Mouse (Mus musculus) gastrocnemius, postnatal 4 days (tissue): ENCODE results near the gene Meltf. TPM values are rescaled to one million over a fixed set of nuclear protein-coding genes. Genes with fewer than 3 reads are reported as not detected.

Source experiments
- DNase-seq, 2 experiments: peaks; one replicate each; pipeline ENCODE4 v3.0.0; 2021 to 2022; ENCODE audit warnings: low spot score in 2 of 2, mixed read lengths in 2 of 2
- long read RNA-seq, 2 experiments: library from polyadenylated mRNA; stranded (forward); transcript quantifications; one replicate each; pipeline ENCODE4 v2.0.0; 2021
- total RNA-seq, 2 experiments: library from RNA; stranded (reverse); gene quantifications; 2 replicates each; pipeline ENCODE4 v1.2.3; 2021

Gene Meltf
- under 1 TPM in 1 of 2 experiments, not detected in 1; 0.08 TPM for total RNA-seq
- long read RNA-seq, experiment 1, result 0 reads
- long read RNA-seq, experiment 2, result 0 reads

DNA sequence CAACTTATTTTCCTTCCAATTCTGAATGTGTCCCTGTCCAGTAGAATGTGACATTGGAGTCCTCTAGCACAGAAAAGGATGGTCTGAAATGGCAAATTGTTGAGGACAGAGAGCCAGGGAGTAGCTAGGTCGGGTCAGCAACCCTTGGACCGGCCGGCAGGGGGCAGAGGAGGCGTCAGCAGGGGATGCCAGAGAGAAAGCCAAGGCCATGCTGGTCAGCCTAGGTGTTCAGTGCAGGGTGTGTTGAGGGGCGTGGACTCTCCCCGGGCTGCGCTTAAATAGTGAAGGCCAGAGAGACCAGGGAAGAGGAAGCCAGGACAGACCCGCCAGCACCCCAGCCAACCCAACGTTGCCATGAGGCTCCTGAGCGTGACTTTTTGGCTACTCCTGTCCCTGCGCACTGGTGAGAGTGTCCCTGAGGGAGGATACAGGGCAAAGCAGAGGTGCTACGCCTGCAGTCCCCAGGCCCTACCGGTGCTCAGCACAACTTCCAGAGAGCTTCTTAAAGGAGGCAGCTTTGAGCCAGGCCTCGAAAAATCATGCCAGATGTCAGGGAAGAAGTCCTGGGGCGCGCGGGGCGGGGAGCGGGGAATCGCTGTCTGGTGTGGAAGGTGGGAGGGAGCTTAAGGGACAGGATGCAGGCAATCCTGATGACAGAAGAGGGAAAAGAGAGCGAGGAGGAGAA lies at the start of gene Meltf:
Gene Meltf (plus strand): TSS at position 238 of the 685 bp plus-strand sequence.
- DNase-seq, result peak; percentile 66 to 79

DNA sequence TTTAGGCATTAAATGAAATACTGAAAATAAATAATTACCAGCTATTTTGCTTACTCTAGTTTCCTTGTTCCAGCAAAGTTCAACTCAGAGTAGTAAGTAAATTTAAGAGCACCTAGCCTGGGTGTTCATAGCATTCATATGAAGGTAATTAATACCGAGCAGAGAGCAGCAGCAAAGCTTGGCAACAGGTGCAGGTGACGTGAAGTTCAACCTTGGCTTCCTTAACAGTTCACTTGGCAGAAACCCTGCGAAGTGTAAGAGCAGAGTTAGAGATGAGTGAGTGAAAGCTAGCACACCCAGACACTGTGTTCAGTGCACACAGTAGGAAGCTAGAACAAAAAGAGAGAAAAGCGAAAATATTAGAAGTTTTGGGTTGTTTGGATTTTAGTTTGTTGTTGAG lies 47.9 kb upstream of the Meltf start:
- no peak for DNase-seq

DNA sequence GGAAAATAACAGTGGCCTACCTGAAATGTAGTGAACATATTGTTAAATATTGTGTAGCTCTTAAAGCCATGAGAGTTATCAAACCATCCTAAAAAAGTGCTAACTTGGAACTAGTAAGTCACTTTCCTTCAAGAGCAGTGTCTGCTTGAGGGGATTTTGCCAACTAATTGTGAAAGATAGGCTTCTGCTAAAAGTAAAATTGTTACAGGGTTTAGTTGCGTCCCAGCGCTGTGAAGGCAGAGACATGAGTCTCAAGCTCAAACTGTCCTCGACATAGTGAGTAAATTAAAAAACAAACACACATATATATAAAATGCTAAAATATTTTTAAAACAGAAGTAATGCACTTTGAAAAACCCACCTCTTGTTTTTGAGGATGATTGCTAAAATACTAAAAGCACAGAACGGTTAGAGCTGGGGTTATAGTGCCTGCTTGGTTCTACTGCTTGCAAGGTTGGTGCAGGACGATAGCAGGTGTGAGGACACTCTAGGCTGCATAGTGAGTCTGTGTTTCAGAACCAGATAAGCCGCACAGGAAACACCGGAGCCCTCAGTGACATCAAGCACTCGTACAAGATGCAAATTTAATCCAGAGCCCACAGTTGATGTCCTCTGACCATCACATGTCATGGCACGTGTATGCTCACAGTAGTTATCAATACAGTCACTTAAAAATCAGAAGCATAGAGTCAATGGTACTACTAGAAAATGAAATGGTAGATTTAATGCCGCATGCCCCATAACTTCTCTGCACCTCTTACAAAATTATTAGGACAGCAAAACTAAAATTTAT lies 45.8 kb upstream of the Meltf start:
- DNase-seq, result no peak

DNA sequence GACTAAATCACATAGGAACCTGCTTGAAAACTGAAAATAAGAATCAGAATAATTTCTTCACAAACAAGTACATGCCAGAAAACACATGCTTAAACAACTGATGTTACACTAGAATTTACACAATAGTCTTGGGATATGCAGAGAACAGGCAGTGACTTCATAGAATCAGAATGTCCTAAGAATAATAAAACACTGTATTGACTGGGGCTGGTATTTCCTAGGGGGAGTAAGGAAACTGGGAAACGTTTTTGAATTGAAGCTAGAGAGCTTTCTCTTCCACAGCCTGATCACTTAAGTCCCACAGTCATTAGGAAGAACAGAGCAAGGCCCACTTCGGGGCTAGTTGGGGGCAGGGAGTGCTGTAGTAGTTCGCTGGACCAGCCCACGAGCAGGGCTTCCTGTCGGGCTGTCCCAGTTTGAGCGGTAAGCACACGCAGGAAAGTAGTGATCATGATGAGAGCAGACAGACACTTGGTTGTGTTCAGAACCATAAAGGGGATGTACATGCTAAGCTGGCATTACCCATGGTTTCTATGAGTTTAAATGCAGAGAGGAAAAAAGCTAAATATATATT lies 44.5 kb upstream of the Meltf start:
- DNase-seq, result peak in 1 of 2 experiments; percentile 12

DNA sequence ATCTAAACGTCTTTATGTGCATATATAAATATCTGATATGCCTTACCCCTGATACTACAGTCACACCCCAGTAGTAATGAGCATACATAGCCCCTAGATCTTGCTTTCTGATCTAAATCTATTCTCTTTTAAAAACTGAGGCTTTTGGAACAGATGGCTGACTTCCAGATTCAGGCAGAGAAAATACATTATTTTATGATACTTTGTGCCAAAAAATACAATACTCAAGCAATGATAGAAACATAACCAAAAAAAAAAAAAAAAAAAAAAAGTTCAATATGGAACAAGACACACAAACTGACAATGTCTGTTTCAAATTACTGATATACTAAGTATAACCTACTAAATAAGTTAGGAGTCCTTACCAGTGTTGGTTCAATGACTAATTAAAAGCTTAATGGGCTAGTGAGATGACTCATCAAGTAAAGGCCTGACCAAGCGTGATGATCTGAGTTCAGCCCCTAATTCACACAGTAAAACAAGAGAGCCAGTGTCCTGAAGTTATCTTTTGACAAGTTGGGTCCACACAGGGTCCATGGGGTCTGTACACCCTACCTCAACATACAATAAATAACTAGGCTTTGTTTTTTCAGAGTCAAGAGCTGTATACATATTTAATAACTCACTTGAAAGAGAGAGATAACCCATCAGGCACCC lies 43.8 kb upstream of the Meltf start:
- no peak for DNase-seq

DNA sequence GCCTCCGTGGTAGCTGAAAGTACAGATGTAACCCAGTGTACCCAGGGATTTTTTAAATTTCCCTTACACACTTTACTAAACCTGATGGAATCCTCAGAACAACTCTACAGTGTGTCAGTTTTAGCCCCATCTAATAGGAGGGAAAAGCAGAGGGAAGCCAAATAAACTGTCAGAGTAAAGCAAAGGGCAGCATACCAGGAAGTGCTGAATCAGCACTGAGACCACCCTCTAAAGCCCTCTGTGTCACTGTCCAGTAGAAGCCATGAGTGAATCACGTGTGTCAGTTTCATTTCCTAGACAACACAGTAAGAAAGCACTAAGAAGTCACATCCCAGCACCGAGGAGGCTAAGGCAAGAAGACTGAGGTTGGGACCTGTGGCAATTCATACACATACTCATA lies 41.2 kb upstream of the Meltf start:
- no peak for DNase-seq

DNA sequence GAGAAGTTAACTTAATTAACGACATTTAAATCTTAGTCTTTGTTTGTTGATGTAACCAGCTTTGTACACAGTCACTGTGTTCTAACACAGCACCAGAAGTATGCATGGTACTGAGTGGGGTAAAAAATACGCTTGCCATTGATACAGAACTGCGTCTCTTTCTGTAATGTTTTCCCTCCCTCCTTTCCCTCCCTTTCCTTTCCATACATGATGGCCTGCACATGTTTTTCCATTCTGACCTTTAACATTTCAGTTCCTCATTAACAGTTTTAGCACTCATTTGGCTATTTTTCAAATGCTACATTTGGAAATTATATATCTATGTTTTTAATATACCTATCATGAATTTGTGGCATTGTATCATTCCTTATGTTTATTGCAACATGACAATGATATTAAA lies 34.4 kb upstream of the Meltf start:
- DNase-seq, result no peak

DNA sequence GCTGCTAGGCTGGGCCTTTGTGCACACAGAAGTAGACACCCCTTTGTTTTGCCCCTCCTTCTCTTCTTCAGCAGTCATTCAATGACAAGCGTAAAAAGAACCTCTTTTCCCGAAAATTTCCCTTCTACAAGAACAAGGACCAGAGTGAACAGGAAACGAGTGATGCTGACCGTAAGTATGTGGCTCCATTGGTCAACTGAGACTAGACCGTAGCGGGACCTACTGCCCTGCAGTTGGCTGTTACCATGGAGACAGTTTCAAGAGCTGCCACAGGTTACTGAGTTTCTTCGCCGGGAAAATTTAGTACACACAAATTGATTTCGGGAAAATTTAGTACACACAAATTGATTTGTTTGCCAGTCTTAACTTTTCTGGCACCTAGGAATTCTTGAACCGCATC lies 31.8 kb upstream of the Meltf start:
- DNase-seq, result no peak

DNA sequence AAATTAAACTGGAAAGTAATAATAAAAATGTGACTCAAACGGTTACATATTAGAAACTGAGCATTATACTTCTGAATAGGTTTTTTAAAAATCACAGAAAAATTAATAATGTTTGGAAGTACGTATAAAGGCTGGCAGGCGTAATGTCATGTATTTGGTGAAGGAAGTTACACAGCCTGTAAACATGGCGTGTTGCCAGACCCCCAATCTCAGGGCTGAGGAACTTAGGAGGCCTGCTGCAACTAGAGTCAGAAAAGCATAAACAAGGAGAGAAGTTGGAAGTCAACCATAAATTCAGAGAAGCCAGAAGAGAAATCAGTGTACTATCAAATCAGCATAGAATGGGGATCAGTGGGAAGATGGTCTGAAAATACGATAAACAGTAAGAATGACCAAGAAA lies 14.7 kb upstream of the Meltf start:
- no peak for DNase-seq

DNA sequence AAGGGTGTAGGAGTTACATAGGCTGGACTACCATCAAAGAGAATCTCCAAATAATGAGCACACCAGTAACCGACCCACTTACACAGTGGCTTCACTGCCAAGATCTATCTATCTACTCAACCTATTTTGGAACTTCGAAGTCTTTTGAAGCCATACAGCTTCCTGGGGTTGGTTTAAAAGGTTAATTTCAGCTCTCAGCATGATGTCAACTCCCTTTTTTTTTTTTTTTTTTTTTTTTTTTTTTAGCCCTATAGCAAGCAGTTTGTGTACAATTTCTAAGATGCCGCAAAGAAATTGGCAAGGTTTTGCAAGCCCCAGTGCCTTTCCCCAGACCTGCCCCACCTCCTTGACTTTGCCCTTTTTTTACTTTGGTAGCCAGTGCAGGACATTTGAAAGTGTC lies 13.4 kb upstream of the Meltf start:
- no peak for DNase-seq

DNA sequence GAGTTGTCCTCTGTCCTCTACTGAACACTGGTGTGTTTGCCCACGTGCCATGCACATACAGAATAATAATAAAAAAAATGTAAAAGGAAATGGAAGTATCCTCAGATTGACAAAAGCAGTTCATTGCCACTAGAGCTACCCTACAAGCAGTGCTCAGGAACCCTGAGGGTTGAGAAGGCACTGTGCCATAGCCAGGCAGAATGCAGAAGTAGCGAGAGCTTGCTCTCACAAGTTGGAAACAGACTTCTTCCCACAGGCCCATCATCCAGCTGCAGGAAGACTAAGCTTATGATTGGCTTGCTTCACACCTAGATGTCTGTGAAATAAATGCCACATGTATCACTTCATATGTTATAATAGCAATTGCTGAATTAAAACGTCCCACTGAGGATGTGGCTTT lies 11.7 kb upstream of the Meltf start:
- DNase-seq, result no peak

DNA sequence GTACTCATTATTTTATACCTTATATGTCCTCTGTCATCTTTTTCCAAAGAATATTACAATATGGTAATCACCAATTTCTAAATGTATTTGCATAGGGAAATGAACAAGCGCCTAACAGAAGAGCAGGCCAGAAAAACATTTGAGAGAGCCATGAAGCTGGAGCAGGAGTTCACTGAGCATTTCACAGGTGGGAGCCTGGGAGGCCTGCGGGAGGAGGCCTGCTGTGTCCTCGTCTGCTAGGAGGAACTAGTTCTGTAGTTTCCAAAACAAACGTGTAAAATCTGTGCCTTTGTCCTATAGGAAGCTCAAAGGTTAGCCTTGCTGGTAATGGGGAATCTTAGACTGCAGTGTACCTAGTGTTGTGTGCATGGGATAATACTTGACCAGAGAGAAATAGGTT lies 10.9 kb upstream of the Meltf start:
- no peak for DNase-seq

DNA sequence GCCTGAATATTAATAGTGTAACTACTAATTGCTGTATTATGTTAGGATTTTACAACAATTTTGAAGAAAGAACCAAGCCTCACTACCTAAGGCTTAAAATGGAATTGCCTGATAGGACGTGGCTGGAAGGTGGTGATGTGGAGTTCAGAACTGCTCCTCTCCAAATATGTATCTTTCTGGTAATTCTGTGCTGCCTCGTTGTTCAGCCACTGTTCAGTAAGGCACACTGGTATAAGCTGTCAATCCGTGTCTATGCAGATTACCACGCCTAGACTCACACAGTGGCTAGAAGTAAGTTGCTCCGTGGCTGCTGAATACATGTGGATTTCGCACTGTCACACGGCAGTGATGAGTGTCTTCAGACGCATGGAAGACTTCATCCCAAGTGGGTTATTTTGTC lies 4.9 kb upstream of the Meltf start:
- DNase-seq, result no peak

DNA sequence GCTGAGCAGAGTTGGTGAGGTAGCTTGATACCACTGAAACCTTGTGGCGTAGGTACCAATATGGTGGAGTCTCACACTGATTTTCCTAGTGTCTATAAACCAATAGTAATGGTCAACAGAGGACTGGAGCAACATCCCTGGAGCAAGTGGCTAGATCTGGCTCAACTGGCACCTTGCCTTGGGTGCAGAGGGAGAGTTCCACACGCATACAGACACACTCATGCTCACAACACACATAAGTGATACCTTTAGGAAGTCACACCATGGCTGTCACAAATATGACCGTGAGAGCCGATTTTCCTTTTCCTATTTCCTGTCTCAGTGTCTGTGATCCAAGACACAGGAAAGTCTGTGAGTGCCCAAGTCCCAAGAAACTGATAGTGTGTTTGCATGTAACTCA lies 3.2 kb upstream of the Meltf start:
- no peak for DNase-seq

DNA sequence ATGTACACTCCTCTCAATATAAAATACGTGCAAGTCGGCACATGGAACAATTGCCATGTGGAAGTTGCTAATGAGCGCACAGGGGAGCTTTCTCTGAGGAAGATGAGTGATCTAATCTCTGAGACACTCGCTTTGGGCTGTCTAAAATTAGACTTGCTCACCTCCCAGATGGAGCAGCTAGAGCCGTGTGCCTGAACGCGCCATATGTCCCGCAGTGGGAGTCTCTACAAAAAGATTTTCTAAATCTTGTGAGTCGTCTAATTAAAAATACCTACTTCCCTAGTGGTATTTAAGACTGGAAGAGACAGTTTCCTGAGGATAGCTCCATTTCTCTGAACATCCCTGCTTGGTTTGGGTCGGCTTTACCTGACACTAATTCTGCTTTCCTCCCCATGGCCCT lies 2.2 kb upstream of the Meltf start:
- DNase-seq, result no peak

DNA sequence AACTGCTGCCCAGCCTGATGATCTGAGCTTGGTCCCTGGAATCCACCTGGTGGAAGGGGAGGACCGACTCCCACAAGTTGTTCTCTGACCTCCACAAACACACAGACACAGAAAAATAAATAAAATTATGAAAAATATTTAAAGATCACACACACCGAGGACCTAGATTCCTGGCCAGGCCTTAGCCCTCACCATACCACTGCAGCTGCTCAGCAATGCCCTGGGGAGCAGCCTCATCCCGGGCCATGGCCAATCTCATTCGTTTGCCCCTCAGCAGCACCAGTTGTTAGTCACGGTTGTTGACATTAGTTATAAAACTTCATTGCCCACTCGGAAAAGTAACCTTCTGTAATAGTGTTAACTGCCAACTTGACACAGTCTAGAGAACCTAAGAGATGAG lies 558 bp upstream of the Meltf start:
- no peak for DNase-seq

DNA sequence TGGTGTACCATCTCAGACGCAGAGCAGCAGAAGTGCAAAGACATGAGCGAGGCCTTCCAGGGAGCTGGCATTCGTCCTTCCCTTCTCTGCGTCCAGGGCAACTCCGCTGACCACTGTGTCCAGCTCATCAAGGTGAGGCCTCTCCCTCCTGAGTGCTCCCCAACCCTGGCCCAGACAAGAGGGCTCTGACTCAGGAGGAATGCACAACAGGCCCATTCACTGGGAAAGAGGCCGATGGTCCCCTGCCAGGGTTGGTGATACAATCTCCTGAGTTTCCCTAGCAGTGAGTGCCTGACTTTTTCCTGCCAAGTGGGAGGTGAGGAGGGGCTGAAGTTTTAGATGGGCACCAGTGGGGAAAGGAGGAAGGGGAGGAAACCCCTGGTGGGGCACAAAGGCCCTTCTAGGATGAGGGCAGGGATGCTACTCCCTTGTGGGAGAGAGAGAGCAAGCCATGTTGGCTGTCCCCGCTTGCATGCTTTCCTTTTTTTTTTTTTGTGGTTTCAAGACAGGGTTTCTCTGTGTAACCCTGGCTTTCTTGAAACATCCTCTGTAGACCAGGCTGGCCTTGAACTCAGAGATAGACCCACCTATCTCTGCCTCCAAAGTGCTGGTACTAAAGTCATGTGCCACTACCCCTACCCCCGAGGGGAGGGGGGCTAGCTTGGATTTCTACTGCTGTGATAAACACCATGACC lies 1.7 kb downstream of the Meltf start:
- no peak for DNase-seq

DNA sequence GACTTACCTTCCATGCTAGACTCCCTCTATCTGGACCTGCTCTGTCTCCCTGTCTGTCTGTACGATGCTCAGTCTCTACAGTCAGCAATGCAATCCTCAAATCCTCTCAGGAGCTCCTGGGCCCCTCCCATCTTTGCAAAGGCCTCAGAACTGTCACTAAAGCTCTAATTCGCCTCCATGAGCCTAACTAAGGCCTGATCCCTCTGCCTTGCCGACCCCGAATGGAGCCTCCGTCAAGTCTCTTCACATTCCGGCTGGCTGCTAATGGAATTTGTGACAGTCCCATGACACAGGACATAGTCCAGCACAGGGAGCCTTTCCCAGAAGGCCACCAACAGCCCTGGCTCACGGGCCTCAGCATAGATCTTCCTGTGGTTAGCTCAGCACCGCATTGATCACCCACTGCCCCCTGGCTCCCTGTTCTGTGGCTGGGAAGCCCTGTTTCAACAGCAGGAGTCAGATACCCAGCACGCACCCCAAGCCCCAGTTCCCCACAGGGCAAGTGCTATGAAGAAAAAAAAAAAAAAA lies 3.8 kb downstream of the Meltf start:
- DNase-seq, result no peak

DNA sequence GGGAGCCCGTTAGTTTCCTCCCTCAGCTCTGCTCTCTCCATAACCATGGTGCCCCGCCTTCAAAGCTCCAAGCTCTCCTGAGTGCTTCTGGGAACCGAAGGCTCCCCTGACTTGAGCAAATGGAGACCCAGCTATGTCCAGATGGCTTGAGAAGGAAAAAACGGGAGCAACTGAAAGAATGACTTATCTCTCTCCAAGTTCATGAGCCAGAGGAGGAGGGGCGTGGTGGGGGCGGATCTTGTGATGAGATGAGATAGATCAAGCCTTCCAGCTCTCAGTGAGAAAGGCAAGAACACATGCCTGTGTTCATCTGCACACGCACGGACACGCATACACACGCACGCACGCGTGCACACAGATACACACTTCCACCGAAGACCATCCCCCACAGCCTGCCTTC lies 4.7 kb downstream of the Meltf start:
- no peak for DNase-seq

DNA sequence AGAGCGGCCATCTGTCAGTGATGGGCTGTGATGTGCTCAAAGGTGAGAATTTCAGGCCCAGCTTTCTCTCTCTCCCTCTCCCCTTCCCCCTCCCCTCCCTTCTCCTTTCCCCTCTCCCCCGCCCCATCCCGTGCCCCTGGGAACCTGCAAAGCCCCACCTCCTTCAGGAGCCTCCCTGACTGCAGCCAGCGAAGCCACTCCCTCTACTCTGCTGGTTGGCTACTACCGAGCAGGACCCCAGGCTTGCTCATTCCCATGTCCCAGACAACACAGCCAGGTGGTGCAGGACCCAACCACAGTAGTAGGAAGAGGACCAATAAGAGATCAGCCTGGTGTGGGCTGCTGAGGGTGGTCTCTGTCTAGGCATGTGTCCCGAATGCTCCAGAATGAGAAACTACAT lies 5.3 kb downstream of the Meltf start:
- no peak for DNase-seq

DNA sequence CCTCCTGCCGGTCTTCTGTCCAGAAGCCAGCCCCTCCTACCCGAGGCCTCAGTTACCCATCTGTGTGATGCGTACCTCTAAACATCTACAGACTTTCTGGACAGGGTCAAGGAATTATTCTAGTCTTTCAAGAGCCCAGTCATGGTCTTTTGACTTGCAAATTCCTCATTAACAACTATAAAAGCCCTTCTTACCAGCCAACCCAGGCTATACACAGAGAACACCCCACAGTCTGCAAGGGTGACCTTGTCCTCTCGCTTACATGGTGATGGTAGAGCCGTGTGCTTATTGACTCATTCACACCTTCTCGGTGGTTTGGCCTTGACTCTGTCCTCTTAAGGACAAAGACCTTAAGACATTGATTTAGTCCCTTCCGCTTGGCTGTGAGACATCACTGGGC lies 12.3 kb downstream of the Meltf start:
- DNase-seq, result no peak
